Mouse (Mus musculus): ENCODE results near the gene Mindy2. TPM values are rescaled to one million over a fixed set of nuclear protein-coding genes. Genes with fewer than 3 reads are reported as not detected.

The Mindy2 gene
- 10 to 100 TPM; 33.7 to 35.3 TPM for total RNA-seq (2021)
- long read RNA-seq, full-length matches to known transcripts = 31 of 37 reads
- long read RNA-seq, partial matches to known transcripts = 1 of 37 reads
- long read RNA-seq, other reads (novel, unspliced or antisense) = 5 of 37 reads

DNA sequence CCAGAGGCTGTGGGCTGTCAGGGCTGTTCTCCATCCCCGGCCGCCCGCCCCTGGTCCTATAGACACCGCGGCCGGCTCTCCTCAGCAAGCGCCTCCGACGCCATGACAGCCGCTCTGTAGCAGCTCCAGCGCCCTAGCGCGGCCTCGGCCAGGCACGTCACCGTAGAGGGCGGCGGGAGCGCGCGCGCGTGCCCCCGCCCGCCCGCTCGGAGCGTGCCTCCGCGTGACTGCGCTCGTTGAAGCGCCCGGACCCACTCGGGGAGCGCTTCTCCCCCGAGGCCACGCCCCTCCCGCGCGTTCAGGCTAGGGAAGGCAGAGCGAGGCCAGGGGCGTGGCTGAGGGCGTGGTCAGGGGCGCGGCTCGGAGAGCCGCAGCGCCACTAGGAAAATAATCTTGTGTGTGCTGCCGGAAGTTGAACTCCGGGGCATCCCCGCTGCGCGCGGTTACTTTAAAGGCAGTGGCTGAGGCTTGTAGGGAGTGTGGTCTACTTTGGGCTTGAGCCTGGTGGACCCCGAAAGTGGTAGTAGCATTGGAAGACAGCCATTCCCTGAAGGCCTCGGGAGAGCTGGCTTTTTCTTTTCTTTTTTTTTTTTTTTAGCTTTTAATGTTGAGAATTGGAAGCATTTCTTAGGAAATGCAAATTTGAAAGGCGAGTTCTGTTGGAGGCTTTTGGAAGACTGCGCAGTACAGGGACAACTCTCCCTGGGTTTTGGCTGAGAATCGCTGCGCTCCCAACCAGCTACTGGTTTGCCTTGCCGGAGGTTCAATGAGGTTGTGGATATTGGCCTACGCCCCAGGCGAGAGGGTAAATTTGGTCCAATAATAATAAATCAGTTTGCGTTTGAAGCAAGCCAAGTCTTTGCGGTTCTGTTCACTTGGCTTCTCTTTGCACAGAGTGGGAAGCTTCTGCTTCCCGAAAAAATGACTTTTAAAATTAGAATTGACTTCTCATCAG is at the start of gene Mindy2:
Mindy2 (minus strand) TSS at position 162 of the 955 bp plus-strand sequence.
- peak; percentile 96 to 97 for DNase-seq (ENCODE audit: low spot score in 2 of 2)

DNA sequence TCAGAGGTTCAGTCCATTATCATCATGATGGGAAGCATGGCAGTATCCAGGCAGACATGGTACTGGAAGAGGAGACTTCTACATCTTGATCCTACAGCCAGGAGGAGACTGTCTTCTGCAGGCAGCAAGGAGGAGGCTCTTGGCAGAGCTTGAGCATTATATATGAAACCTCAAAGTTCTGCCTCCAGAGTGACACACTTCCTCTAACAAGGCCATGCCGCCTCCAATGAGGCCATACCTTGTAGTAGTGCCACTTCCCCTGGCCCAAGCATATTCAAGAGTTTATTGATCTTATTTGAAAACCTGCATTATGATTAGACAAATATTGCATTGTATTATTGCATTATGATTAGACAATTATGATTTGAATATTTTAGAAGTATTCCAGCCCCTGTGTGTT is 49.5 kb upstream of the Mindy2 start:
- no peak for DNase-seq (ENCODE audit: low spot score in 2 of 2)

DNA sequence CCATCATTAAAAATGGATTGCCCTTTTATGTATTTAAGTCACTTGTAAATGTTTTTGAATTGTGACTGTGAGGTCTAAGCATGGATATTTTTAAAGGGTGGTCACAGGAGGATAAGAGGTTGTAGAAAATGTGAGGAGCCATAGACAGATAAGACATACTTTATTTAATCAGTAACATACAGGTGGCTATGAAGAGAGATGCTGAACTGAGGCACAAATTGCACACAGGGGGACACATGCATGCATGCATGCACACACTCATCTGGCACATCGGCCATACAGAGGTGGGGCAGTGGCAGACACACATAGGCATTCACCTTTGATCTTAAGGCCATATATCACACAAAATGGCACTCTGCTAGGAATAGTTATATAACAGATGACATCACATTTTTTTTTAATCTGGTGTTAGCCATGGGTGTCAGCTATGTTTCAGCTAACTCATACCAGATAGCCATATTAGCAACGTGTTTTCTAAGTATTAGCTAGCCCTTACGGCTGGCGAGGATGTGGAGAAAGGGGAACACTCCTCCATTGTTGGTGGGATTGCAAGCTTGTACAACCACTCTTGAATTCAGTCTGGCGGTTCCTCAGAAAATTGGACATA is 46.7 kb upstream of the Mindy2 start:
- no peak for DNase-seq (ENCODE audit: low spot score in 2 of 2)

DNA sequence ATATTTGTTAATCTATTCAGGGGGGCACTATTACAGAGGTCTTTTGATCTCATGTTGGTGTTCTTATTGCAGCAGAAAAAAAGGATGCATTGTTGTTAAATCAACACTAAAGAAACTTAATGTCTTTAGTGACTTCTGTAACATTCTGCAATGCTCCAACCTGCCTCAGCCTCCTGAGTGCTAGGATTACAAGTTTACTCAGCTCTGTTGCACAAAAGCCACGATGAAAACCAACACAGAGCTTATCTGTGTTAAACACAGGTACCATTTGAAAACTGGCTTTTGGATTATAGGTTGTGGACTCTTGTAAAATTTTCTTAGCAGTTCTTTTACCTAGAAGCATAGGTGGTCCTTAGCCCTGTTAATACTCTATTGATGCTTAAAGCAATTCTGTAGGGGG is 41.1 kb upstream of the Mindy2 start:
- no peak for DNase-seq (ENCODE audit: low spot score in 2 of 2)

DNA sequence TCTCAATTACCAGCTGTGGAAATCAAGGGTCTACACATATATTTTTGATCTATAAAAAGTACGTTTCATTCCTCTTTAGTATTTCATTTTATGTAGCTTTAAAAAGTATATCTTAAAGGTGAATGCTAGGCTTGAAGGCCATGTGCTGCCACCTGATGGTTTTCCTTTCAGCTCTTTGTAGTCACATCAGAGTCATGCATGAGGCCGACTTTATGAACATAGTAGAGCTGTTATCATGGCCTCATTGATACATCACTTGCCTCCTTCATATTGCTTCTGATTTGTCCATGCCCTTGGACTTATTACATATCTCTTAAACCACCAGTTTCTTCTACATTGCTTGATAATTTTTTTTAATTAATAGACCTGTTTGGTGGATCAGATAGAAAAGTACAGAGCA is 38.7 kb upstream of the Mindy2 start:
- no peak for DNase-seq (ENCODE audit: low spot score in 2 of 2)

DNA sequence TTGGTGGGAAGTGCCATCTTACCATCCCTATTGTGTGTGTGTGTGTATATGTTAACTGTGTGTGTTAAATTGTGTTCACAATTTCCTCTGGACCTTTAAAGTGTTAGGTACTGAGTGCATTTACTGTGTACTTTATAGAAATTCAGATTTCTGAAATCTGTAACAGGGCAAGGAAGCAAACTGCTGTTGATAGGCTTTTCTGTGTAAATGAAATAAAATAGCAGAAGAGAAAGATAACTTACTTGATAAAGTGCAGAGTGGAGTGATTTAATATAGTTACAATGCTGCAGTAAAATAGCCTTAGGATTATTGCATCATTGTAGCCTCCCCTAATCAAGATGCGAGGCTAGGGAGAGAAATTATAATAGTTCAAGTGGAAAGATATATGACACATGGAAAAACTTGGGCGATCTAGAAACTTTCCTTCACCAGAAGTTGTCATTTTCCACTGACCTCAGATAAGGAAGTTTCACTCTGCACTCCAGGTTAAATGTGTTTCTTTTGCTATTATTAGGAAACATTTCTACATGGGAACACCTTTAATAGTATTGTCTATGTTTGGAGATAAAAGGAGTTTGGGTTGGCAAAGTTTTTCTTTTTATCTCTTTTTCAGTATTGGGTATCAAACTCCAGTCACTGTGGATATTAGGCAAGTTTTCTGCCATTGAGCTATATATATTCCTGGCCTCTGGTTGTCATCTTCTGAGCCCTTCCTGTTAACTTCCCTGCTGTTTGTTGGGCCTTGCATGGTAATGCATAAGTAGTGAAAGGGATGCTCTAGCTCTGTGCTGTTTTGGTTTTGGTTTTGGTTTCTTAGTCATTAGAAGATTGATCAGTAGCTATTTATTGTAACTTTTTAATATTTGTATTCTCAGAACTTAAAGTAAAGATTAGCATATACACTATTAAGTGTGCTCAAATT is 35.1 kb upstream of the Mindy2 start:
- DNase-seq (ENCODE audit: low spot score in 2 of 2) = no peak

DNA sequence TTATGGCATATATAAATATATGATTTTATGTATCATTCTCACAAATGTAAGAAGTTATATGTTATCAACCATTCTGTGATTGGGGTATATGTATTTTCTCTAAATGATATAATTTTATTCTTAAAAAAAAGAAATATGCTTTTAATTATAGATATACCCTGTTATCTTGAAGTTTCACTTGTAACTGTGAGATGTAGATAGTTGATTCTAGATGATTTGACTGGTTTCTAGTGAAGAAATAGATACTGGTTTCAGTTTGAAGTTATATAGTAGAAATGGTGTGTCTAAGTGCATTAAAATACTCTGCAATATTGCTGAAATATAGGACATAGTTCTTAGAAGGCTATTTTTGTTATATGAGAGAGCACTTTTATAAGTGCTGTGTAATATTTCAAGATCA is 33.6 kb upstream of the Mindy2 start:
- no peak for DNase-seq (ENCODE audit: low spot score in 2 of 2)

DNA sequence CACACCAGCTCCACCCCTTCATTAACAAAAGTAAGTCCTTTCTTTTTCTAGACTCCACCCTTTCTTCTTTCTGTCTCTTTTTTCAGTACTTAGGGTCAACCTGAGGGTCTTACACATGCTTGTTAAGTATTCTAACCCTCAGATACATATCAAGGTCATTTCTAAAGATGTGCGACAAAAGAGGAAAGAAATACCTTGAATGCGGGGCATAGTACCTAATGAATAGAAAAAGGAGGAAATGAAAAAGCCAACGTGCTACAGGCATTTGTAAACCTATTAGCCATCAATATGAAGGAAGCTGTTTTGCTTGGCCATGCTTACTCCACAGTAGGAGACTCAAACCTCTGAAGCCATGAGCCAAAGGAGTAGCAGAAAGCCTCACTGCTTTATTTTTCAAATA is 33.0 kb upstream of the Mindy2 start:
- DNase-seq (ENCODE audit: low spot score in 2 of 2) = no peak

DNA sequence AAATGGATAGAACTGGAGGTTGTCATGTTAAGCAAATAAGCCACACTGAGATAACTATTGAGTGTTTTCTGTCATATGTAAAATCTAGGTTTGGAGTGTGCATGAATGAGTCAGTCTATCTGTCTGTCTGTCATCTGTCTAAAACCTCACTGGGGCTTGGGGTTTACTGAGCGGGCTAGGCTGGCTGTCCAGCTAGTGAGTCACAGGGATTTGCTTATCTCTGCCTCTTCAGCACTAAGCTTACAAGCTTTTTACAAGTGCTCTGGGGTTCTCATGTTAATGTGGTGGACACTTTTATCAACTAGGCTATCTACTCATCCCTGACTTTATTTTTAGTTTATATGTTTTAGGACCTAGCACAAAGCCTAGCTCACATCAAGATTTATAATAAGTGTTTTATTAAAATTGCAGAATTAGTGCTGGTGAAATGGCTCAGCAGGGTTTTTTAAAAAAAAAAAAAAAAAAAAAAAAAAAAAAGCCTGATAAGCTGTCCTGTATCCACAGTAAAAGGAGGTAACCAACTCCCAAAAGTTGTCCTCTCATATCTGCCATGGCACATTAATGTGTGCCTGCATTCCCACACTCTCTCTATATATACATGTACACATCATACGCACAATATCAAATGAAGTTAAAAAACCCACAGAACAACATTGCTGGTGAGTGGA is 31.5 kb upstream of the Mindy2 start:
- no peak for DNase-seq (ENCODE audit: low spot score in 2 of 2)

DNA sequence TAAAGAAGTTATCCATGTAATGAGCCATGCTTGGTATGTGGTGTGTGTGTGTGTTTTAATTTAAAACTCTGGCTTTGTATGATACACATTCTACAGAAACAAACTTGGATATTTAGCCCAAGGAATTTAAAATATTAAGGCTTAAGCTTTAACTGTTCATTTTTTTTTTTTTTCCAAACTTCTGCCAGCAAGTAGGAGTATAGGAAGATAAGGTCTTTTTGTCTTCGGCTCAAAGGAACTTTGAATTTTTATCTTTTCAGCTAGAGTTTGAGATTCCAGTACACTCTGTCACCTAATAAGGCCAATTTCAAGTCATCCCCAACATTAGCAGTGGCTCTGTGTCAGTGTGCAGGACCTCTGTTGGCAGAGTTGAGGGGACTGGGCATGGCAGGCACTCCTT is 25.2 kb upstream of the Mindy2 start:
- DNase-seq (ENCODE audit: low spot score in 2 of 2) = no peak

DNA sequence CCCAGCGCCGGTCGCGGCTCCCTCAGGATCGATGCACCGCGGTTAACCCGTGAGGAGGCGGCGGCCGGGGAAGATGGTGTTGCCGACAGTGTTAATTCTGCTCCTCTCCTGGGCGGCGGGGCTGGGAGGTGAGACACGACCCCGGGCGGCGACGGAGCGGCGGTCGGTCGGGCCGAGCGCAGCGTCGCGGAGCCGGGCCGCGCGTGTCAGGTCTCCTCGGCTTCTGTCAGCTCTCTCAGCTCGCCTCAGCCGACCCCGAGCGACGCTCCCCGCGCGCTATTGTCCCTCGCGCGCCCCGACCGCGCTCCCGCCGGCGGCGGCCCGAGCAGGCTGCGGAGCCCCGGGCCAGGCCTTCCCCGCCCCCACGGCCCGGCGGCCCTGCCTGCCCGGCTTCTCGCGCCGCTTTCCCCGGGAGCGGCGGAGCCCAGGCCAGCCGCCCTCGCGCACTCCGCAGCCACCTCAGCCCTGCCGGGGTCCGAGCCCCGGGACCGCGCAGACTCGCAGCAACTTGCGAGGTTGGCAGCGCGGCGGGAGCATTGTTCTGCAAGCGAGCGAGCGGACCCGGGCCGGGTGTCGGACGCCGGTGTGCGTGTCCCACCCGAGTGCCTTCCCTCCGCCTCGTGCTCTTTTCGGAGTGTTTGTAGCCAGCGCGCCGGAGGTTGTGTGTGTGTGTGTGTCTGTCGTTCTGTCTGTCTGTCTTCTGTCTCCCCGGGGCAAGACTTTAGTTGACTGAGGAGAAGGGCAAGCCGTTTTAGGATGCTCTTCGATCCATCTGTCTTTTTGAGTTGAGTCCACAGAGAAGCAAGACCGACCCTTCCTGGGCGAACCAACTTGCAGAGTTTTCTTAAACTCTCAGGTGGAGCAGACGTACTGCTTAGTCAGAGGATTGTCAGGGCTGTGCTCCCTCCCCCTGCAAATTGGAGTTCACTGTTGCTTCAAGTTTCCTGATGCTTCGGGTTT is 22.4 kb upstream of the Mindy2 start:
- peak; percentile 9 to 14 for DNase-seq (ENCODE audit: low spot score in 2 of 2)

DNA sequence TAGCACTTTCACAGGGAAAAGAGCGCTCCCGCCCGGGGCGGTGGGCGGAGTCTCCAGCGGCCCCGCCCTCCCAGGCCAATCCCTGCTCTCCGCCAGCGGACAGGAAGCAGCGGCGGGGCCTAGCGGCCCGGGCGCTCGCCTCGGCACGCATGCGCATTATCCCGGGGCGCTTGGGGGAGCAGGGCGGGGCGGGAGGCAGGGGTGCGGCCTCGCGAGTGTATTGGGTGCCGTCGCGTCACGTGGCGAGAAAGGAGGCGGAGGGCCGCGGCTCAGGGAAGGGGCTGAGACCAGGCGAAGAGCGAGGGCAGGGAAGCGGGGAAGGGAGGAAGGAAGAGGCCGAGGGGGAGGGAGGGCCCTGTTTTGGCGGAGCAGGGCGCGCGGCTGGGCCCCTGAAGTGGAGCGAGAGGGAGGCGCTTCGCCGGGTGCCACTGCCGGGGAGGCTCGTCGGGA is 21.7 kb upstream of the Mindy2 start, which contains the start of gene Adam10:
Adam10 (plus strand) TSS at position 316 of the 450 bp plus-strand sequence.
- DNase-seq (ENCODE audit: low spot score in 2 of 2) = peak; percentile 98

DNA sequence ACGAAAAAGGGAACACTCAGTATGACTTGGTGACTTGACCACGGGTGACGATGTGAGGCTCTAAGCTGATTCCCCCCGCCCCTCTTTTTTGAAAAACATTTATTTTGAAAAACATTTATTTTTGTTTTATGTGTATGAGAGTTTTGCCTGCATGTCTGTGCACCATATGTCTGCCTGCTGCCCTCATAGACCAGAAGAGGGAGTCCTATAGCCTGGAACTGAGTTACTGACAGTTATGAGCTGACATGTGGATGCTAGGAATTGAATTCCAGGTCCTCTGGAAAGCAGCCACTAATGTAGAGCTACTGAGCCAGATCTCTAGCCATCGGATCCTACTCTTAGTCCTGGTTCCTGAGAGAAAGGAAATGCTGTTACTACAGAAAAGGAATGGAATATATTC is 19.0 kb upstream of the Mindy2 start:
- no peak for DNase-seq (ENCODE audit: low spot score in 2 of 2)

DNA sequence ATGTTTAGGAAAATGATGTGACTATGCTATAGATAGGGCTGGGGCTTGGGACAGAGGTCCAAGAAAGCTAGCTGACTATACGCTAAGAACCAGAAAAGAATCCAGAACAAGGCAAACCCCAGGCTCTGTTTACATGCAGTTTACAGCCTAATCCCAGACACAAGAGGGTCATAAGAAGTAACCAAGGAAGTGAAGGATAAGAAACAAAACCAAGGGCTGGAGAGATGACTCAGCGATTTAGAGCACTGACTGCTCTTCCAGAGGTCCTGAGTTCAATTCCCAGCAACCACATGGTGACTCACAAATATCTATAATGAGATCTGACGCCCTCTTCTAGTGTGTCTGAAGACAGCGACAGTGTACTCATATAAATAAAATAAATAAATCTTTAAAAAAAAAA is 18.1 kb upstream of the Mindy2 start:
- DNase-seq (ENCODE audit: low spot score in 2 of 2) = no peak

DNA sequence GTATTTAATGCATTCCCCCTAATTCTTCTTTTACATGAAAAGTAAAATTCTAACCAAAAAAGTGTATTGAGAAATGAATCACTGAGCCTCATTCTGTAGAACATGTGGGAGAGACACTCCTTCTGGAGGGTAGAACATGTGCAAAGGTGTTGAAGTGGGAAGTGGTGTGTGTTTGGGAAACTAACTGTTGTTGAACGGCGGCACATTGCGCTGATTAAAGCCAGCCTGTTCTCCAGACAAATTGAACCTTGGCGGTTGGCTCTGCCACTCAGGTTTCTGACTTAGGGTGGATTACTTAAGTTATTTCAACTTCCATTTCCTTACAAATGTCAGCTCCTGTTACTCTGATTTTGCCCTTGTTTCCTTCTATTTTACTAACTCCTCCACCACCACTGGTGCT is 16.7 kb upstream of the Mindy2 start:
- no peak for DNase-seq (ENCODE audit: low spot score in 2 of 2)

DNA sequence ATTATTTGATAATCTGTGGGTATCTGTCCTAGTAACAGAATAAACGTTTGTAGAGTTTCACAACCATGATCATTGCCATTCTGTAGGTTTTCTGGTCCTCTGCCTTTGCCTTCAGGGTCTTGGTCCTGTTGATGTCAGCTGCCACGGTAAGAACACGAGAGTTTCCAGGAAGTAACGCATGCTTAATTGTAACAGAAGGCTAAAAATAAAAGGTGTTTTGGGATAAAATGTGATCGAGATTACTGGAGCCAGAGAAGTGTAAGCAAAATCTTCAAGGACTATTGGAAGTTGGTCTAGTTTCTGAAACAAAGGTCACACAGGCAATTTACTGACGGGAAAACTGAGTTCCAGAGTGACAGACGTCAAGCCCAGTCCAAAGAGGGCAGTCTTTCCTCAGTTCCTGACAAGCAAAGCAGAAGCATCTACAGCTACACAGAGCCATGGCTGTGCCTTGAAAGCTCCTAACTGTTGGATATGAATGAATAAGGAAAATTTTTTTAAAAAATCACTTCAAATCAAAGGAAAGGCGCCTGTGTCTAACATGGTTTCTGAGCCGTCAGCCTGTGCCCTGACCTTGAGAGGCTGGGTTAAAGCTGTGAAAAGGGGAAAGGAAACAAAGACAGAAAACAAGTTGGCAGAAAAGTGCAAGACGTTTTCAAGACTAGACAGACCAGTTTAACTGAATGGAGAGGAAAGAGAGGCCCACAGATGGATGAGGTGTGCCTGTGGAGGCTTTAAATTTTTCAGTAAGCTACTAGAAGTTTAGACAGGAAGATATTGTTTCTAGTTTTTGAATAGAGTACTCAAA is 15.0 kb upstream of the Mindy2 start:
- peak in 1 of 2 experiments; percentile 31 for DNase-seq (ENCODE audit: low spot score in 2 of 2)

DNA sequence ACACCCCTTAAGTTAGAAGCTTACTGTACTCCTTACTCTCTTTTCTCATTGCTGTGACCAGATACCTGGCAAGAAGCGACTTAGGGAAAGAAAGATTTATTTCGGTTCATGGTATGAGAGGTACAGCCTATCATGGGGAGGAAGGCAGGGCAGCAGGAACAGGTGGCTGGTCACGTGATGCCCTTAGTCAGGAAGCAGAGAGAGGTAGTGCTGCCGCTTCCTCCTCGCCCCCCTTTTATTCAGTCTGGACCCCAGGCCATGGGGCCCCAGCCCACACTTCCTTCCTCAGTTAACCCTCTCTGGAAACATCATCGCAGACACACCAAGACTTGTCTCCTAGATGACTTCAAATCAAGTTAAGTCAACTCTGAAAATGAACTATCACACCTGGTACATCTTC is 14.3 kb upstream of the Mindy2 start:
- DNase-seq (ENCODE audit: low spot score in 2 of 2) = no peak

DNA sequence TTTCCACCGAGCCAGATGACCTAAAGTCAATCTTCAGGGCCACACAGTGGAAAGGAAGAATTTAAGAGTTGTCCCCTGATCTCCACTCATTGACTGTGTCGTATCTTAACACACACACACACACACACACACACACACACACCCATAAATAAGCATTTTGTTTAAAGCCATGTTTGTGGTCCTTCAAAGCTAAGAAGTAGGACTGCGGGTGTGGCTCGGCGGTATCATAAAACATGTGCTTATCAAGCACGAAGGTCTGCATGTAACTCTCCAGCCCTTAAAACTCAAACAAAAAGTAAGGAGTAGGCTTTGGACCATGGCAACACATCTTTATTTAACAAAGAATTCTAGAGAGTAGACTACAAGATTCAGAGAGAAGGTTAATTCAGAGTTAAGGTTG is 13.4 kb upstream of the Mindy2 start:
- DNase-seq (ENCODE audit: low spot score in 2 of 2) = no peak

DNA sequence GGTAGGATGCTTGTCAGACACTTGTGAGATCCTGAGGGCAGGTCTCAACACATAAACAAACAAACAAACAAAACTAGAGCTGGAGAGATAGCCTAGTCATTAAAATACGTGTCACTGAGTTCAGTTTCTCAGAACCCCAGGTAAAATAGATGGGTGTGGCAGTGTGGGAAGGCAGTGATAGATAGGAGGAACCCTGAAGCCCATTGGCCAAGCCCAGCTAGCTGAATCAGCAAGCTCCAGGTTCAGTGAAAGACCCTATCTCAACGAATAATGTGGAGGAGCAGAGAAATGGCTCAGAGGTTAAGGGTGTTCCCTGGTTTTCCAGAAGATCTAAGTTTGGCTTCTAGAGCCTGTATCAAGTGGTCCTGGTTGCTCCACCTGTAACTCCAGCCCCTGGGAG is 12.2 kb upstream of the Mindy2 start:
- no peak for DNase-seq (ENCODE audit: low spot score in 2 of 2)

Measured in layer of hippocampus, adult 18-20 months (tissue).